Mouse (Mus musculus) MEL-GATA-1-ER (cell line): ENCODE measurements at regions not wholly inside any gene's neighbourhood (a gene's known extent, or its start where the extent isn't known, plus 50 kb on each side); places are given as distances from the start of the nearest gene placed in this dataset.

Source experiments
- DNase-seq: peaks from one replicate; pipeline ENCODE4 v3.0.0-alpha.2; 2012; ENCODE audit warnings: low read depth; ENCODE audit errors: extremely low read depth

DNA sequence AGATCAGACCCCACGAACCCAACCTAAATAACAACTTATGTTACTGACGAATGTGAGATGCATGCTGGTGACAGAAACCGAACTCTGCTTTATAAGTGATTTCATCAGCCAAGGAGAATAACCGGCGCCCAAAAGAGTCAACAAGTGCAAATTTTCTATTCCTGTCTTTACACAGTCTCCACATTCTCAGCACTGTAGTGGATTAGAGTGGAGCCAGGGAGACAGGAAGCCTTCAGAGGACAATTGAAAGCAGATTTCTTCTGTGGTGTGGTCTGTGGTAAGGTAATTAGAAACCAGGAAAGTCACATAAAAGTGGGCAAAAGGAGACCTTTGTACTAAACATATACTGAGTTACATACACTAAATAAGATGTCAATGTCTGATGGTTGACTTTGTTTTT, 68.0 kb upstream of the Gm34302 start:
- DNase-seq, result no peak

DNA sequence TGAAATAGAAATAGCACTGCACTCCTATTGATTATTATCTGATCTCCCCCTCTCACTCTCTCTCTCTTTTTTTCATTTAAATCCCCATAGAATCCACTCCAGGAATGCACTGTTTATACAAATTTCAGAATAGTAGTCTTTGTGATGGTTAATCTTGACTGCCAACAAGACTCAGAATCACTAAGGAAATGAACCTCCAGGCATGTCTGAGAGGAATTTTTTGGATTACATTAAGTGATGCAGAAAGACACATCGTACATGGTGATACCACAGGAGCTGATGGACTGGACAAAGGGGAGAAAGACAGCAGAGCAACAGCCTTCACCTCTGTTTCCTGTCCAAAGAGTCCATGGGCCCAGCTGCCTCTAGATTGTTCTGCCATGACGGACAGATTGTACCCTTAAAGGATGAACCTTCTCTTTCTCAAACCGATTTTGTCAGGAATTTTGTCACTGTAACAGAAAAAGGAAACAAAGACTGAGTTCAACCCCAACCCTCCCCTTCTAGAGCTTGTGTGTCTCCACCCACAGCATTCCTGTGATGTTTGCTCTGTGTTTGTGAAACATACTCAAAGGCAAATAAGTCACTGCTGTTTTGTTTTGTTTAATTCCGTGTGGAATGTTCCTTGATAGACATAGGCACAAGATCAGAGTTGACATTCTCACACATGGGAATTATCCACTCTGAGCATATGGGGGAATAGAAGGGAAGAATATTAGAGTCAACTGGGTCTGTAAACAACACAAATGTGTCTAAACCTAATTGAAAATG, 59.1 kb upstream of the Gm34302 start:
- DNase-seq, result no peak

DNA sequence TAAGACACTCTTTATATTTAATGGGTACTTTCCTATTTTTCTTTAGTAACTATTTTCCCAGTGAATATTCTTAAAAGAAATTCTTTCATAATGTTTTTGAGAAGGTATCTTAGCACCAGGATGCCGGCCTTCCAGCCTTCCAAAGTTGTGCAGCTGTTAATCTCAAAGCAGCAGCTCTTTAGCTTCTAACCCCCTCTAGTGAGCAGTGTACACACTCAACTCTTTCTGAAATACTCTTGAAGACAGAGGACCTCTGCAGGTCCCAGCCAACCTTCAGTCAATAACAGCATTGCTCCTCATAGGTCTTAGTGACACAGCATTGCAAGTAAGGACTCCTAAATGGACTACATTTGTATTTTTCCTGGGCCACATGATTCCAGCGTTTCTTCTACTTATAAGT, 55.2 kb upstream of the Gm34302 start:
- no peak for DNase-seq

DNA sequence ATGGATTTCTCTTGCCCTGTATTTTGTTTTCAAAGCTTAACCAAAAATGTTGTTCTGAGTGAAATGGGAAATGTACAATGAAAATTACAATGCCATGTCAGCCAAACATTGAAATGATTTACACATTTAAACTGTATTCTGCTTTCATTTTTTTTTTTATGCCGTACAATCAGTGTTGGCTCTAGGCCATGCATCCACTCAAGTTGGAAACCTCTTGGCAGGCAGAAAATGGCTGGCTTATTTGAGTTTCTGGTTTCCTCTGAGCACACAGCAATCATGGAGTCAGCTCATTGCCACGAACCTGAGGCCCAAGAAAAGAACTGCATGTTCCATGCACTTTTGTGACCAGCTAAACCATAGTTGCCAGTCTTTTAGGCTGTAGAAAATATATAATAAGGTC, 50.5 kb upstream of the Gm34302 start:
- no peak for DNase-seq
